Mouse (Mus musculus): ENCODE measurements around the gene Atp5d. TPM values are rescaled to one million over a fixed set of nuclear protein-coding genes. Genes with fewer than 3 reads are reported as not detected.
A peak's percentile ranks its signal among the peaks of the same experiment; 100 is the strongest.

The Atp5d gene
- polyA plus RNA-seq, 1 experiment = 709 TPM

GRCm38 (mm10) chr10:80150226-80151210 lies 12.1 kb downstream of the Atp5d start:
- TF ChIP-seq CTCF (IDR thresholded peaks at IDR 0.05; ENCODE audit: insufficient read depth, low read length) = no peak
- TF ChIP-seq POLR2A (IDR thresholded peaks at IDR 0.05; ENCODE audit: borderline replicate concordance, extremely low read depth, low read depth, low read length) = peak; percentile 43; the same call in 1 of the 2 replicates
- under 1% methylated on average over 65 of the region's 71 CpGs for WGBS

GRCm38 (mm10) chr10:80151211-80152034 lies 13.0 kb downstream of the Atp5d start:
- Histone ChIP-seq H3K4me3 (replicated peaks; ENCODE audit: extremely low read depth, low read depth, low read length) (peak overlapping the region; percentile 72), H3K4me1 (ENCODE audit: control insufficient read depth, insufficient read depth, low read length) (peaks cover 32% of the 10 kb centered on the region)
- WGBS = under 1% methylated on average over 26 of the region's 26 CpGs
- TF ChIP-seq CTCF (IDR thresholded peaks at IDR 0.05; ENCODE audit: insufficient read depth, low read length) (no peak), POLR2A (IDR thresholded peaks at IDR 0.05; ENCODE audit: borderline replicate concordance, extremely low read depth, low read depth, low read length) (peak; percentile 89; the same call in 1 of the 2 replicates)
- DNase-seq = peak; percentile 75

More at GRCm38 (mm10) chr10:80150226-80151210, 12.1 kb downstream of the Atp5d start:
- DNase-seq = peak; percentile 64
- H3K4me3 ChIP-seq (replicated peaks; ENCODE audit: extremely low read depth, low read depth, low read length) = peak overlapping the region; percentile 83
- peaks cover 32% of the 10 kb centered on the region for H3K4me1 ChIP-seq (ENCODE audit: control insufficient read depth, insufficient read depth, low read length)

DNA sequence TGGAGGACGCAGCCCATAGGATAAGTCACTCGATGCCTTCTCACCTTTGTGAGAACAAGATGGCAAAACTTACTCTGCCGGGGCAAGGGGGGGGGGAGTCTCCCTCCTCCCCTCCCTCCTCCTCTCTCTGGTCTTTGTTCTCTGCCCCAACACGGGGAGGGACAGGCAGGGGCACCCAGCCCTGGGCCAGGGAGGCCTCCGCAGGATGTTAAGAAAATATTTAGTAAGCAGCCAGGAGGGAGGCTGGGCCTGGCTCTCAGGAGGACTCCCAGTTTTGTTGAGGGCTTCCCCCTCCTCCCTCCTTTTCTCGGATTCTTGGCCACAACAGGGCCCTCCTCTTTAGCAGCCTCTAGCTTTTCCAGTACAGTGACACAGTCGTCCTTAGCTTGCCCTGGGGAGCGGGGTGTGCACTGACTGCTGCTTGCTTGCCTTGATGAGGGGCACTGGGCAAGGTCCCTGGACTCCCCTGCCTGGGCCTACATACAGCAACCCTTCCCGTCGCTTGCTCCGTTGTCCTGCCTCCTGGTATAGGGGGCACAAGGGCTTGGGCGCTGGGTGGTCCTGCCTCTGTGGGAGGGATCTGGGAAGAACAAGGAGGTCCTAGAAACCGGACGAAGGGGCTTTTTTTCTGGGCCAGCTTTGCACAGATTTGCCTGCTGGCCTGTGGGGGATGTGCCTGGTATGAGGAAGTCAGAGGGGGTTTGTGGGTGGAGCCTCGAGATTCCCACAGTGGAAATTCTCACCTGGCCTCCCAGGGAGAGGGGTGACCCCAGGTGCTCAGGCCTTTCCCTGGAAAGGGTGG lies 13.8 kb downstream of the Atp5d start:
- WGBS = 8% methylated on average over 15 of the region's 15 CpGs
- peak overlapping the region; percentile 72 for H3K4me3 ChIP-seq (replicated peaks; ENCODE audit: extremely low read depth, low read depth, low read length)
- peak; percentile 65 for DNase-seq
- no peak for TF ChIP-seq CTCF (IDR thresholded peaks at IDR 0.05; ENCODE audit: insufficient read depth, low read length)
- peak; percentile 62; the same call in 1 of the 2 replicates for TF ChIP-seq POLR2A (IDR thresholded peaks at IDR 0.05; ENCODE audit: borderline replicate concordance, extremely low read depth, low read depth, low read length)
- H3K4me1 ChIP-seq (ENCODE audit: control insufficient read depth, insufficient read depth, low read length) = peaks cover 31% of the 10 kb centered on the region

DNA sequence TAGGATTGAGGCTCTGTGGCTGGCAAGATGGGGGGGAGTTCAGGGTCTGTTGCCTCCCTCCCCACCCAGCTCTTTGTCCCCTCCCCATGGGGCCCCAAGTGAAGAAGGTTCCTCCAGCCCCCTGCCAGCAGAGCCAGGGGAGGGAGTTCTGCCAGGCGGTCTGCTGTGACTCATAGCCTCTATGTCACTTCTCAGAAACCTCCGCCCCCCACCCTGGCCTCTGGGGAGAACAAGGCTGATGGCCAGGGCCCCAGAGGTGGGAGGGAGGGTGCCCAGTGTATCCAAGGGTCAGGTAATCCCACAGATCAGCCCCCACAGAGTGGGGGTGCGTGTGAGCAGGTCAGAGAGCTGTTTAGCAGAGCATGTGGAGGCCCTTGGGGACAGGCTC lies 14.4 kb downstream of the Atp5d start:
- Histone ChIP-seq H3K4me1 (ENCODE audit: control insufficient read depth, insufficient read depth, low read length) (peaks cover 28% of the 10 kb centered on the region), H3K4me3 (replicated peaks; ENCODE audit: extremely low read depth, low read depth, low read length) (no peak overlapping the region)
- no peak for DNase-seq
- TF ChIP-seq CTCF (IDR thresholded peaks at IDR 0.05; ENCODE audit: insufficient read depth, low read length) (no peak), POLR2A (IDR thresholded peaks at IDR 0.05; ENCODE audit: borderline replicate concordance, extremely low read depth, low read depth, low read length) (no peak)
- 15% methylated on average over 3 of the region's 3 CpGs for WGBS

DNA sequence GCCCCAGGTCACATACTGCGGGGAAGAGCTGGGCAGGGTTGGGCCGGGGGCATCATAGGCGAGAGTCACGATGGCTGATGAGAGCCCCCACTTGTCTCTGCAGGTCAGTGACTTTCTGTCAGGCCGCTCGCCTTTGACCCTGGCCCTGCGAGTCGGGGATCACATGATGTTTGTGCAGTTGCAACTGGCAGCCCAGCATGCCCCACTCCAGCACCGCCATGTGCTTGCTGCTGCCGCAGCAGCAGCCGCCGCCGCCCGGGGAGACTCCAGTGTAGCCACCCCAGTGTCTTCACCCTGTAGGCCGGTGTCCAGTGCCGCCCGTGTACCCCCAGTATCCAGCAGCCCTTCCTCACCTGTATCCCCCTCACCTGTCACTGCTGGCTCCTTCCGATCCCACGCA lies 15.3 kb downstream of the Atp5d start:
- H3K4me3 ChIP-seq (replicated peaks; ENCODE audit: extremely low read depth, low read depth, low read length) = no peak overlapping the region
- DNase-seq = no peak
- TF ChIP-seq CTCF (IDR thresholded peaks at IDR 0.05; ENCODE audit: insufficient read depth, low read length) = no peak
- no peak for TF ChIP-seq POLR2A (IDR thresholded peaks at IDR 0.05; ENCODE audit: borderline replicate concordance, extremely low read depth, low read depth, low read length)
- peaks cover 30% of the 10 kb centered on the region for H3K4me1 ChIP-seq (ENCODE audit: control insufficient read depth, insufficient read depth, low read length)
- WGBS = 64% methylated on average over 19 of the region's 19 CpGs

DNA sequence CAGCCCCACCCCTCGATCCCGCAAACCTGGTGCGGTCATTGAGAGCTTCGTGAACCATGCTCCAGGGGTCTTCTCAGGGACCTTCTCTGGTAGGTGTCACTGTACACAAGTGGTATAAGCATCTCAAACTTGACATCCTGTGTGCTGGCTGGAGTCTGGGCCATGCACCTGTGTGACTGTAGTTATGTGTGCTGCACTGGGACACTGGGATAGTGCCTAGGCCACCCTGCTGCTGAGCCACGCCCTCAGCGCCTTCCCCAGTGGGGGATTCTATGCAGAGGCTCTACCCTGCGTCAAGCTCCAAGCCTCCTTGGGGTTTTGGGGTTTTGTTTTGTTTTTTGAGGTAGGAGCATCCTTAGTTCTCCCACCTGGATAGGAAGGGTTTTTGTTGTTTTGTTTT lies 16.0 kb downstream of the Atp5d start:
- DNase-seq = no peak
- TF ChIP-seq CTCF (IDR thresholded peaks at IDR 0.05; ENCODE audit: insufficient read depth, low read length) = no peak
- TF ChIP-seq POLR2A (IDR thresholded peaks at IDR 0.05; ENCODE audit: borderline replicate concordance, extremely low read depth, low read depth, low read length) = no peak
- Histone ChIP-seq H3K4me3 (replicated peaks; ENCODE audit: extremely low read depth, low read depth, low read length) (no peak overlapping the region), H3K4me1 (ENCODE audit: control insufficient read depth, insufficient read depth, low read length) (peaks cover 37% of the 10 kb centered on the region)
- 76% methylated on average over 7 of the region's 7 CpGs for WGBS

GRCm38 (mm10) chr10:80155277-80155676 lies 16.8 kb downstream of the Atp5d start:
- Histone ChIP-seq H3K4me3 (replicated peaks; ENCODE audit: extremely low read depth, low read depth, low read length) (no peak overlapping the region), H3K4me1 (ENCODE audit: control insufficient read depth, insufficient read depth, low read length) (peaks cover 41% of the 10 kb centered on the region)
- TF ChIP-seq POLR2A (IDR thresholded peaks at IDR 0.05; ENCODE audit: borderline replicate concordance, extremely low read depth, low read depth, low read length) (no peak), CTCF (IDR thresholded peaks at IDR 0.05; ENCODE audit: insufficient read depth, low read length) (no peak)
- DNase-seq = no peak
- WGBS = 42% methylated on average over 1 of the region's 1 CpGs

GRCm38 (mm10) chr10:80156002-80156751 lies 17.7 kb downstream of the Atp5d start:
- no peak for TF ChIP-seq POLR2A (IDR thresholded peaks at IDR 0.05; ENCODE audit: borderline replicate concordance, extremely low read depth, low read depth, low read length)
- TF ChIP-seq CTCF (IDR thresholded peaks at IDR 0.05; ENCODE audit: insufficient read depth, low read length) = no peak
- WGBS = 55% methylated on average over 29 of the region's 29 CpGs
- no peak for DNase-seq
- Histone ChIP-seq H3K4me3 (replicated peaks; ENCODE audit: extremely low read depth, low read depth, low read length) (no peak overlapping the region), H3K4me1 (ENCODE audit: control insufficient read depth, insufficient read depth, low read length) (peaks cover 47% of the 10 kb centered on the region)

Data from lung, adult 2 months (tissue).